Mouse (Mus musculus) midbrain, embryonic 16.5 days (tissue): ENCODE measurements around the gene Atp8b4. TPM values are rescaled to one million over a fixed set of nuclear protein-coding genes. Genes with fewer than 3 reads are reported as not detected.

Experiments used
- ATAC-seq: fragments of 200-750 bp; cut with Nextera tagmentation; 2 replicates; pipeline ENCODE4 v1.8.0; 2017; ENCODE audit warnings: moderate TSS enrichment
- H3K27ac ChIP-seq: fragments of 300-500 bp; sonication (generic); 2 replicates; pipeline ENCODE4 v1.5.1; 2014; ENCODE audit warnings: mild to moderate bottlenecking, low read length, mixed read lengths
- H3K27me3 ChIP-seq: fragments of 300-500 bp; sonication (generic); 2 replicates; pipeline ENCODE4 v1.6.1; 2014; ENCODE audit warnings: low read depth, low read length, mixed read lengths; ENCODE audit not compliant: control insufficient read depth, insufficient read depth
- H3K36me3 ChIP-seq: fragments of 300-500 bp; sonication (generic); 2 replicates; pipeline ENCODE4 v1.6.1; 2014; ENCODE audit warnings: mild to moderate bottlenecking, low read length, moderate library complexity, mixed read lengths; ENCODE audit not compliant: control insufficient read depth, insufficient read depth
- H3K4me1 ChIP-seq: fragments of 300-500 bp; sonication (generic); 2 replicates; pipeline ENCODE4 v1.6.1; 2014; ENCODE audit warnings: mild to moderate bottlenecking, low read length, mixed read lengths; ENCODE audit not compliant: control insufficient read depth, insufficient read depth
- H3K4me2 ChIP-seq: fragments of 300-500 bp; sonication (generic); 2 replicates; pipeline ENCODE4 v1.6.1; 2014; ENCODE audit warnings: mild to moderate bottlenecking, low read length, mixed read lengths
- H3K4me3 ChIP-seq: fragments of 300-500 bp; sonication (generic); 2 replicates; pipeline ENCODE4 v1.5.1; 2014; ENCODE audit warnings: low read depth, mild to moderate bottlenecking, low read length, moderate library complexity, mixed read lengths
- H3K9ac ChIP-seq: fragments of 300-500 bp; sonication (generic); 2 replicates; pipeline ENCODE4 v1.6.1; 2014; ENCODE audit warnings: low read depth, low read length, mixed read lengths
- H3K9me3 ChIP-seq: fragments of 300-500 bp; sonication (generic); replicated peaks from 2 replicates; pipeline ENCODE4 v1.6.1; 2014; ENCODE audit warnings: mild to moderate bottlenecking, low read length, mixed read lengths; ENCODE audit not compliant: control insufficient read depth, poor library complexity, severe bottlenecking
- WGBS: fragments of 180-500 bp; shearing (Covaris S2); extraction: QIAGEN DNeasy Blood & Tissue Kit; methylation state at CpG from one replicate; pipeline ENCODE4 v1.1.7; 2014; 5-methylcytosine and 5-hydroxymethylcytosine counted together
- polyA plus RNA-seq: library from polyadenylated mRNA; unstranded; fragments of >200 nt; fragmentation: Nextera tagmentation; extraction: Ambion mirVana; gene quantifications from 2 replicates; pipeline ENCODE4 v1.2.1, GENCODE M21; 2015

Atp8b4 gene
- polyA plus RNA-seq, 1 experiment from 2014 or later = not detected

GRCm38 (mm10) chr2:126505156-126505555 is 4.7 kb upstream of the Atp8b4 start:
- ATAC-seq = no peak
- H3K27ac ChIP-seq = no peak overlapping the region
- H3K9me3 ChIP-seq = 0 out of 2 replicates have a peak, but pooled peaks cover 3% of the 10 kb centered on the region
- 83% methylated on average over 1 of the region's 1 CpGs for WGBS
- no peak overlapping the region for H3K9ac ChIP-seq
- no peak overlapping the region for H3K4me2 ChIP-seq
- H3K36me3 ChIP-seq = no peaks in the 10 kb centered on the region
- H3K27me3 ChIP-seq = no peaks in the 10 kb centered on the region
- no peak overlapping the region for H3K4me3 ChIP-seq
- no peaks in the 10 kb centered on the region for H3K4me1 ChIP-seq

- ATAC-seq = no peak
- Histone ChIP-seq H3K27ac (no peak overlapping the region), H3K4me3 (no peak overlapping the region), H3K9me3 (0 out of 2 replicates have a peak, but pooled peaks cover 3% of the 10 kb centered on the region), H3K4me1 (no peaks in the 10 kb centered on the region), H3K4me2 (no peak overlapping the region), H3K27me3 (no peaks in the 10 kb centered on the region), H3K9ac (no peak overlapping the region), H3K36me3 (no peaks in the 10 kb centered on the region)
- 80% methylated on average over 8 of the region's 8 CpGs for WGBS
These were observed 744 bp downstream of the Atp8b4 start for GRCm38 (mm10) chr2:126499730-126500129.

DNA sequence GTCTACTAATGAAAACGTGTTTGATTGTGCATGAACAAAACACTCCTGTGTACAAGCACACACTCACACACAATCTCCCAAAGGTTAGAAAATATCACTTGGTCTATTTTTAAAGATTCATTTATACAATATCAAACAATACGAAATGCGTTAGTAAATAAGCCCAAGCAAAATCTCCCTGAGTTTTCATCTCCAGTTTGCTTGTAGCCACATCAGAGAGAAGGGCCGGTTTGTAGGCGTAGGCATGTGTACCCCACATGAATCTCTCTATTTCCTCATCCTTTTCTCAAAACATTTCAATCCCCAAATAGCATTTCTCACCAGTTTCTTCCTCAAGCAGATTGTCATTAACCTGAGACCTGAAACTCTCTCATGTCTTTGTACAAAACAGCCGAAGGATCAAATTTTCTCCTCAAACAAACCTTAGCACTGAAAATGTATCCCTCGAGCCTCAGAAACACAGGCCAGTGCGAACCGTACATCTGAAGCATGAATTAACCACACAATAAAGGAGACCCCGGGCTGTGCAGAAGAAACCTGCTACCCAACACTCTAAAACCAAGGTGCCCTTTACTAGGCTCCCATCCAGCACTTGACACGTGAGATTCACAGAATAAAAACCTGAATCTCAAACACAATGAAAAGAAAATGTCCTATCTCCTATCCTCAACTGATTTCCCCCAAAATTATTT is 1.6 kb downstream of the Atp8b4 start:
- no peak overlapping the region for H3K9ac ChIP-seq
- no peaks in the 10 kb centered on the region for H3K4me1 ChIP-seq
- no peak for ATAC-seq
- H3K27me3 ChIP-seq = no peaks in the 10 kb centered on the region
- no peak overlapping the region for H3K27ac ChIP-seq
- WGBS = 85% methylated on average over 11 of the region's 11 CpGs
- H3K9me3 ChIP-seq = 0 out of 2 replicates have a peak, but pooled peaks cover 3% of the 10 kb centered on the region
- no peak overlapping the region for H3K4me3 ChIP-seq
- no peaks in the 10 kb centered on the region for H3K36me3 ChIP-seq
- no peak overlapping the region for H3K4me2 ChIP-seq

DNA sequence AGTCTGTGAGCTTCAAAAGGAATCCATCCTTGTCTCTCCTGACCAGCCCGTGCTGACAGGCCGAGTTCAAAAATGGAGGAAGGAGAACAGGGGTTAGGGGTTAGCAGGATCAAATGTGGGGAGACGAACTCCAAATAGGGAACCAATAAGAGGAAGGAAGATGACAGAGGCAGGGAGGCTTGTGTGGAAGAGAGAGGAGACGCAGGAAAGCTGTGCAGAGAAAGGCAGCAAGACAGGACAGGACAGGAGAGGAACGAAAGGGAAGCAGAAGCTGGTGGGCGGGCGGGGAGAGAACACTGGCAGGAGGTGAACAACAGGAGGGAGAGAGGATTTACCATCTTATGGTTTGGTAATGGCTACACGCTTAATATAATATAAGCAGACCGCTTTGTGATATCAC is 3.6 kb downstream of the Atp8b4 start:
- no peak overlapping the region for H3K27ac ChIP-seq
- no peak for ATAC-seq
- H3K9ac ChIP-seq = no peak overlapping the region

DNA sequence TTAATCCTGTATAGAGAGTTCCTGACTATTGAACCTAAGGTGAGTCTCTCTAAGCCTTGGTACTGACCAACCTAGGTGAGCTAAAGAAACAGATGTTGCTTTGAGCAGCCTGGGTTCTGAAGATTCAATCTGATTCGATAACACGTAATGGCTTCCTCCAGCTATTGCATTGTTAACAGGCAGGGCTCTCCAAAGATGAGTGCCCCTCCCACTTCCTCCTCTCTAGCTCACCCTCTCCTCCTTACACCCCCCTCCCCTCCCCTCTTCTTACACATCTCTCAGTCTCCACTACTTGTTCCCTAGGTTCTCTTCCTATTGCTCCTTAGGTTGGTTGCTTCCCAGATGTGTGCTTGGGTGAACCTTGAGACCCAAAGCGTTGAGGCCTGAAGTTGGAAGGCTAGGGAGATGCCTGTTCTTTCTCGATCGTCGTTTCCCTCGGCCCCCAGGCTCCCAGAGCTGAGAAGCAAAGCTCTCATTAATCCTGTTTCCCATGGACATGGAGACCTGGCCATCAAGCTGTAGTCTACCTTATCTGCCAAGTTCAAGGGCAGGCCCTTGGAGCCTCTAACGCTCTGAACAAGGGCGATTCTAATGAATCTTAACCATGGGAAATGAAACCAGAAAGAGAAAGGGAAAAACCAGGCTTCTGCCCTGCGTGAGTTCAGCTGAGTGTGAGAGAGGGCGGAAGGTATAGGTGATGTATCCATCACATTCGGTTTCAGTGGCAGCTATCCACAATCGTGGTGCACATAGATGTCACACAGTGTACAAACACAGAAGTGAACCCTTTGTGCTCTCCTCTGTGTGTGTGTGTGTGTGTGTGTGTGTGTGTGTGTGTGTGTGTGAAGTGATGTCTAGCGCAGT is 4.4 kb downstream of the Atp8b4 start:
- no peaks in the 10 kb centered on the region for H3K4me1 ChIP-seq
- ATAC-seq = no peak
- no peak overlapping the region for H3K27ac ChIP-seq
- H3K9ac ChIP-seq = no peak overlapping the region
- no peaks in the 10 kb centered on the region for H3K36me3 ChIP-seq
- no peaks in the 10 kb centered on the region for H3K27me3 ChIP-seq
- no peaks in the 10 kb centered on the region for H3K9me3 ChIP-seq
- no peak overlapping the region for H3K4me2 ChIP-seq
- 86% methylated on average over 14 of the region's 14 CpGs for WGBS
- H3K4me3 ChIP-seq = no peak overlapping the region

More for the DNA sequence above, 3.6 kb downstream of the Atp8b4 start:
- WGBS = 90% methylated on average over 9 of the region's 9 CpGs
- Histone ChIP-seq H3K27me3 (no peaks in the 10 kb centered on the region), H3K4me3 (no peak overlapping the region), H3K9me3 (no peaks in the 10 kb centered on the region), H3K4me1 (no peaks in the 10 kb centered on the region), H3K4me2 (no peak overlapping the region), H3K36me3 (no peaks in the 10 kb centered on the region)

GRCm38 (mm10) chr2:126495230-126495629 is 5.2 kb downstream of the Atp8b4 start:
- H3K9me3 ChIP-seq = no peaks in the 10 kb centered on the region
- 43% methylated on average over 7 of the region's 7 CpGs for WGBS
- no peak overlapping the region for H3K4me2 ChIP-seq
- no peak overlapping the region for H3K27ac ChIP-seq
- ATAC-seq = peak; percentile 17; the same call in 1 of the 2 replicates
- no peak overlapping the region for H3K4me3 ChIP-seq
- H3K36me3 ChIP-seq = no peaks in the 10 kb centered on the region
- no peaks in the 10 kb centered on the region for H3K27me3 ChIP-seq
- no peak overlapping the region for H3K9ac ChIP-seq
- no peaks in the 10 kb centered on the region for H3K4me1 ChIP-seq

- ATAC-seq = no peak
- Histone ChIP-seq H3K27ac (no peak overlapping the region), H3K9me3 (no peaks in the 10 kb centered on the region), H3K9ac (no peak overlapping the region), H3K36me3 (no peaks in the 10 kb centered on the region), H3K27me3 (no peaks in the 10 kb centered on the region), H3K4me3 (no peak overlapping the region), H3K4me1 (no peaks in the 10 kb centered on the region), H3K4me2 (no peak overlapping the region)
- WGBS = 81% methylated on average over 8 of the region's 8 CpGs
These were observed 7.2 kb downstream of the Atp8b4 start for GRCm38 (mm10) chr2:126493306-126493705.

- no peaks in the 10 kb centered on the region for H3K9me3 ChIP-seq
- 51% methylated on average over 5 of the region's 5 CpGs for WGBS
- no peaks in the 10 kb centered on the region for H3K27me3 ChIP-seq
- no peak overlapping the region for H3K9ac ChIP-seq
- H3K4me3 ChIP-seq = no peak overlapping the region
- H3K4me1 ChIP-seq = no peaks in the 10 kb centered on the region
- no peak overlapping the region for H3K4me2 ChIP-seq
- no peak for ATAC-seq
- H3K27ac ChIP-seq = no peak overlapping the region
- no peaks in the 10 kb centered on the region for H3K36me3 ChIP-seq
These were observed 7.8 kb downstream of the Atp8b4 start for GRCm38 (mm10) chr2:126492713-126493112.

GRCm38 (mm10) chr2:126491446-126491845 is 9.0 kb downstream of the Atp8b4 start:
- Histone ChIP-seq H3K36me3 (no peaks in the 10 kb centered on the region), H3K27me3 (no peaks in the 10 kb centered on the region), H3K4me3 (no peak overlapping the region), H3K4me1 (no peaks in the 10 kb centered on the region), H3K27ac (no peak overlapping the region), H3K9ac (no peak overlapping the region), H3K4me2 (no peak overlapping the region), H3K9me3 (no peaks in the 10 kb centered on the region)
- WGBS = 86% methylated on average over 4 of the region's 4 CpGs
- no peak for ATAC-seq
